Mouse (Mus musculus) brown adipose tissue, adult 24 weeks (tissue): ENCODE measurements around the gene Gm3636. TPM values are rescaled to one million over a fixed set of nuclear protein-coding genes. Genes with fewer than 3 reads are reported as not detected.
"Not testable (repeated sequence)": the region's sequence is repeated elsewhere in the genome, so short reads cannot be mapped to it uniquely, and the experiment has no call there.

ENCODE experiments used
- H3K27ac ChIP-seq: fragments of 200-500 bp; replicated peaks from 2 replicates; pipeline ENCODE4 v1.5.1; 2012; ENCODE audit warnings: low read depth, mild to moderate bottlenecking, low read length
- H3K4me1 ChIP-seq: fragments of 200-500 bp; 2 replicates; pipeline ENCODE4 v1.6.1; 2012; ENCODE audit warnings: low read length, mixed read lengths; ENCODE audit not compliant: control insufficient read depth, insufficient read depth, insufficient read length
- H3K4me3 ChIP-seq: fragments of 200-500 bp; 2 replicates; pipeline ENCODE4 v1.5.1; 2012; ENCODE audit warnings: low read depth, mild to moderate bottlenecking, low read length, moderate library complexity; ENCODE audit not compliant: insufficient read depth
- polyA plus RNA-seq: library from polyadenylated mRNA; stranded (reverse); fragments of >200 nt; gene quantifications from 2 replicates; pipeline ENCODE4 v1.2.4, GENCODE M21; 2012; ENCODE audit not compliant: missing spikeins, insufficient read depth, insufficient read length

Gene Gm3636
- not detected in 2 replicates for polyA plus RNA-seq

DNA sequence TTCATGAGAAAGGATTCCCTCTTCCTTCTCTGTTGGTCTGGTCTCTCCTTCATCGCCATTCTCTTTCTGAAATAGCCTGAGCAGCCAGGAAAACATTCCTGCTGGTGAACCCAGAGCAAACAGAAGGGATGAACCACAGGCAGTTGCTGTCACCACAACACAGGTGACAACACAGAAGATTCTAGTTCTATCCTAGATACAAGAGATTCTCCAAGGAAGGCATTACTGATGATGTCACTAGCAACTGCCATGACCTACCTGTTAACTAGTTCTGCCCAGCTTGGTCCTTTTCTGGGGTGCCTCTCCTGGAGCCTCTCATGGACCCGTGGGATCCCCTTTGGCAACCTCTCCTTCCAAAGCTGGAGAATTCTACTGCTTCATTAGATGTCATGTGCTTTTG, at the start of gene Gm3636:
Gm3636 (minus strand) TSS at position 101 of the 400 bp plus-strand sequence.
- not testable (repeated sequence) for H3K4me1 ChIP-seq, H3K27ac ChIP-seq, H3K4me3 ChIP-seq

DNA sequence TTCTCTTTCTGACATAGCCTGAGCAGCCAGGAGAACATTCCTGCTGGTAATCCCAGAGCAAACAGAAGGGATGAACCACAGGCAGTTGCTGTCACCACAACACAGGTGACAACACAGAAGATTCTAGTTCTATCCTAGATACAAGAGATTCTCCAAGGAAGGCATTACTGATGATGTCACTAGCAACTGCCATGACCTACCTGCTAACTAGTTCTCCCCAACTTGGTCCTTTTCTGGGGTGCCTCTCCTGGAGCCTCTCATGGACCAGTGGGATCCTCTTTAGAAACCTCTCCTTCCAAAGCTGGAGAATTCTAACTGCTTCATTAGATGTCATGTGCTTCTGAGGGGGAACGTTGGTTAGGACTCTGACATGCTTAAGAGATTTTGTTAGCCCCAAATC, 32.2 kb upstream of the Gm3636 start, which contains the start of gene Gm8362:
Gm8362 (minus strand) TSS at position 101 of the 400 bp plus-strand sequence.
- H3K27ac ChIP-seq, H3K4me3 ChIP-seq, H3K4me1 ChIP-seq: not testable (repeated sequence)

DNA sequence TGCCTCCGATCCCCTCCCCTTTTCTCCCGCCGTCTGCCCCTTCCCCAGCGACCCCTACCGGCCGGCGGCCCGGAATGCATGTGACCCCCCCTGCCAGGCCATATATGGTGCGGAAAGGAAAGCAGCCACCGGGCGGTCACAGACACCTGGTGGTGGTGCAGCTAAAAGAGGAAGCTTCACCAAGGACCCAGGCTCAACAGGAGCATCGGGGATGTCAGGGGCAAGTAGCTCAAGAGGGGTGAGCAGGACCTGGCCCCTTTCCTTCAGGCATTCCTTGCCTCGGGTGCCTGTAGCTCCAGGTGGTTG, 15.1 kb upstream of the Gm3636 start:
- not testable (repeated sequence) for H3K27ac ChIP-seq, H3K4me3 ChIP-seq, H3K4me1 ChIP-seq

DNA sequence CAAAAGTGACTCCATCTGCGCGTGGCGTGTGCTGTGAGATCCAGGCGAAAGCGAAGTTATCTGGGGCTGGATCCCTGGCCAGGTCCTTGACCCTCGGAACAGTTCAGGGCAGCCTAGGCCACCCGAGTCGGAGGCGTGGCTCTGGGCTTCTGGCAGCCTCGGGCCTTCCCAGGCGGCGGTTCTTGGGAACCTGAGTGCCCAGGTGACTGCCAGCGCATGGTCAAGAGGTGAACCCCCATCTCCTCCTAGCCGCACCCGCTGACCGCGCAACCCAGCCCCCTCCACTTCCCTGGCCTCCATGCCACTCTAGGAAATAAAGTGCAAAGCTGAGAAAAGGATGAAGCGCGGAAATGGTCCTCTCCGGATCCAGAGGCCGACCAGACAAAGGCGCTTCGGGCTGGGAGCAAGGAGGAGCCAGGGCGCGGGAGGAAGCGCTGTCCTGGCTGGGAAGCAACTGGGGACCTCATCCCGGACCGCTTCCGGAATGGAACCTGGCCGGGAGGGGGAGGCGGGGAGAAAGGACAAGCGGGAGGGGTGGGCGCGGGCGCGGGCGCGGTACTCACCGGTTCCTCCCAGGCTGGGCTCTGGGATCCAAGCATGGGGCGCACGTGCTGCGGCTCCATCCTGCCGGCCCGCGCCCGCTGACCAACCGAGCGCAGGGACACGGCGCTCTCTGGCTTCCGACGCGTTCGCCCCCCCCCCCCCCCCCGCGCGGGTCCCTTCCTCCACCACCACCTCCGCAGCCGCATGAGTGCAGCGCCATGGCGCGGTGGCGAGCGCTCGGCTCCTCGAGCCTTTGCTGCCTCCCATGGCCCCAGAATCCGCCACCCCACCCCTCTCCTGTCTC, 14.5 kb upstream of the Gm3636 start:
- Histone ChIP-seq H3K27ac (peak overlapping the region; percentile 37; the same call in 1 of the 2 replicates), H3K4me3 (peak overlapping the region; percentile 51)
- H3K4me1 ChIP-seq, result not testable (repeated sequence)

DNA sequence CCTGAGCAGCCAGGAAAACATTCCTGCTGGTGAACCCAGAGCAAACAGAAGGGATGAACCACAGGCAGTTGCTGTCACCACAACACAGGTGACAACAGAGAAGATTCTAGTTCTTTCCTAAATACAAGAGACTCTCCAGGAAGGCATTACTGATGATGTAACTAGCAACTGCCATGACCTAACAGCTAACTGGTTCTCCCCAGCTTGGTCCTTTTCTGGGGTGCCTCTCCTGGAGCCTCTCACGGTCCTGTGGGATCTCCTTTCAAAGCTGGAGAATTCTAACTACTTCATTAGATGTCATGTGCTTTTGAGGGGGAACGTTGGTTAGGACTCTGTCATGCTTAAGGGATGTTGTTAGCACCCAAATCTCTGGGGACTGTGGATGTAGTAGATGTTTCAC, 22.0 kb downstream of the Gm3636 start, which contains the start of gene Gm8050:
Gm8050 (minus strand) TSS at position 101 of the 400 bp plus-strand sequence.
- not testable (repeated sequence) for H3K27ac ChIP-seq, H3K4me1 ChIP-seq

More for the DNA sequence above, 22.0 kb downstream of the Gm3636 start, which contains the start of gene Gm8050:
- not testable (repeated sequence) for H3K4me3 ChIP-seq

Other genes with a start within 250 kb of the Gm3636 start
- not detected in 2 replicates for gene Gm8356, start 205.0 kb downstream of the Gm3636 start, polyA plus RNA-seq
- gene Gm3629, start 151.7 kb downstream of the Gm3636 start, polyA plus RNA-seq, result not detected in 2 replicates
- gene Gm3460, start 119.9 kb downstream of the Gm3636 start, polyA plus RNA-seq, result not detected in 2 replicates
- gene Gm10251, start 58.2 kb downstream of the Gm3636 start, polyA plus RNA-seq, result not detected in 2 replicates
- not detected in 2 replicates for gene Gm8050, start 22.1 kb downstream of the Gm3636 start, polyA plus RNA-seq
- not detected in 2 replicates for gene Gm8362, start 32.1 kb upstream of the Gm3636 start, polyA plus RNA-seq
- not detected in 2 replicates for gene Gm3642, start 98.0 kb upstream of the Gm3636 start, polyA plus RNA-seq
- not detected in 2 replicates for gene Gm3667, start 147.6 kb upstream of the Gm3636 start, polyA plus RNA-seq
- not detected in 2 replicates for gene Gm6356, start 231.5 kb upstream of the Gm3636 start, polyA plus RNA-seq